Mouse (Mus musculus) right cerebral cortex, postnatal 10 days (tissue): Measurements from ENCODE around the gene BC025920.

Experiments used
- DNase-seq, 2 experiments: peaks; one replicate each; pipeline ENCODE4 v3.0.0; 2021; ENCODE audit warnings: low spot score in 2 of 2

BC025920 gene

DNA sequence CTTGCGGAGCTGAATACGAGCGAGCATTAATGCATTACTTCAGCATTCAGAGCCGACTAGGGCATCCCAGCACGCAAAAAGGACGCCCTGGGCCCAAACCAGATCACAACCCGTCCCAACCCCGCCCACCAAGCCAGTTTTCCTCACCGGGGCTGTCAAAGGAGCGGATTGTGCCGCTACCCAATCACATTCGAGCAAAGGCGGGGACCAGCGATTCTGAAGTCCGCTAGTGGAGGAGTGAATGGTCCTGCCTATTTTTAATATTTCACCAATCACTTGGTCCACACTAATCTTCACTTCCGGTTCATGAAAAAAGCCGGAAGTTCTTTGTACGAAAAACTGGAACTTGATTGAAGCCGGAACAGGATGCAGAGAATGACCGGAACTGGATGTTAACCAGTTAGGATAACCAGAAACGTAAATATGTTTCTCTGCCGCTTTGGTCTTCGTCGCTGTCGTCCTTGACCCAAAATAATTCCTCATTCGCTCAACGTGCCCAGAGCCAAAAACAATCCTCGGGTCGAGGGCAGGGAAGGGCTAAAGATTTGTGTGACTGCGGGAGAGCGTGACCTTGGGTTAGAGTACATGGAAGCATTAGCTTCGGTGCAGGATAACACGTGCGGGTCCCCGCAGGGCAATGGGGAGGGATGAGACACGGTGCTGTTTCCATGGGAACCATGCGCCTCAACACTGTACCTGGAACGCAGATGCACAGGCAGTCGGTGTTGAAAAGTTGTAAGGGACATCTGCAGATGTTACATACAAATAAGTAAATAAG lies at the start of gene BC025920:
TSS of gene BC025920 (plus strand) at position 297 of the 778 bp plus-strand sequence.
- DNase-seq = peak; percentile 97 to 98

DNA sequence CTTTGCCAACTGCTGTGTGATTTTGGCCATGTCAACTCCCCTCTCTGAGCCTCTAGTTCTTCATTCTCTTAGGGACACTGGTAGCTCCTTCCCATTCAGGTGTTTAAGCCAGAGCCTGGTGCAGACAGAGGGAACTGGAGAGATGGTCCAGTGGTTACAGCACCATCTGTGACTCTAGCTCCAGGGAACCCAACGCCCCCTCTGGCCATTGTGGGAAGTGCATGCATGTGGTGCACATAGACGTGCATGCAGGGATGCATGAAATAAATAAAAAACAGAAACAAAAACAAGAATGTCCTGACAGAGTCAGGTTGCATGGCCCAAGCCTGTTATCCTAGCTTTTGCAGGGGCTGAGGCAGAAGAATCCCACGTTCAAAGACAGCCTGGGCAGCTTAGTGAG lies 49.8 kb upstream of the BC025920 start:
- no peak for DNase-seq

DNA sequence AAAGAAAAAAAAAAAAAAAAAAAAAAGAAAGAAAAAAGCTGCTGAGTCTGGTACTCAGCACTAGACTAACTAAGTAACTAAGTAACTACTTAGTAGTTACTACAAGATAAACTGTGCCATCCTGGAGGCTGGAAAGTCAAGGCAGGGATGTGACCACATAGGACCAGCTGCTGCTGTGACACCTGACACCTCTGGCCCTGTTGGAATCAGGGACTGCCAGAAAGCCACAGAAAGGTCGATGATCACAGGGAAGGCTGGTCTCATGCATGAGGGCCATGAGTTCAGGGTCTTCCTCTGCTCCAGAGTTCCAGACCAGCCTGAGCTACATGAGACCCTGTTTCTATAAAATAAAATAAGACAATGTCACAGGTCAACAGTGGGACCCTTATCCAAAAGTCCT lies 48.6 kb upstream of the BC025920 start:
- DNase-seq = no peak

GRCm38 (mm10) chr10:81559163-81559626 lies 46.9 kb upstream of the BC025920 start, which contains the start of gene Aes:
Gene Aes, plus strand, starts transcription at chr10:81559488.
- peak; percentile 82 to 83 for DNase-seq

DNA sequence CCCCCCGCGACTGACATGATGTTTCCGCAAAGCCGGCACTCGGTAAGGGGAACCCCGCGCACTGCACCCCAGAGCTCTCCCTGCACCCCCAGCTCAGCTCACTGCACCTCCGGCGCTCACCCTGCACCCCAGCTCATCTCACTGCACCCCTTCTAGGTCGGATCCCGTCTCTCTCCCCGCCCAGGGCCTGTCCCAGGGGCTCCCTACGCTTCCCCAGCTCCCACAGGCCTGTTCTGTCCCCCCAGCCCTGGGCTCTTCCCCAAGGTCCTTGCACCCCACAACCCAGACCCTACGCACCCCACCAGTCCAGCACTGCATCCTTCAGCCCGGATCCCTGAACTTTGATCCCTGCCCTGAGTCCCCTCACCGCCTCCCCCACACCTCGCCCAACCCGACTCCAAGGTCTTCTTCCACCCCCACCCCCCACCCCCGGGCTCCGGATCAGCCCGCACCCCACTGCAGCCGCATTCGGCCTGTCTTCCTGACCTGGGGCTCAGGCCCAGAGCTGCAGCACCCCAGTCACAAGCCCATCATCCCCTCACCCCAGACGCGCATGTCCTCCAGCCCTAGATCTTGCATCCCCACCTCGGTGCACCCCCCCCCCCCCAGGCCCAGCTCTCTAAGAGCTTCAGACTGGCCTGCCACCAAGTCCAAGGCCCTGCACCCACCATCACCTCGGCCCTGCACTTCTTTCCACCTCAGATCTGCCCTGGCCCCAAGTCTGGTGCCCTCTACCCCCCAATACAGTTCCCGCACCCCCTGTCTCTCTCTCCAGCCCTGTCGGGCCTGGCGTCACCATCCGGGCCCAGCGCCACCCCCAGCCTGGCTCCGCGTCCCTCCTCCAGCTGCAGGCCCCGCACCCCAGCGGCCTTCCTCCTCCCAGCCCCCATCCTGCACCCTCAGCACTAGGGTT lies 46.2 kb upstream of the BC025920 start:
- DNase-seq = peak; percentile 80 to 83

- DNase-seq = peak in 1 of 2 experiments; percentile 59
Observed at GRCm38 (mm10) chr10:81560719-81561459, 45.2 kb upstream of the BC025920 start.

- DNase-seq = no peak
Observed at GRCm38 (mm10) chr10:81562411-81562810, 43.7 kb upstream of the BC025920 start.

DNA sequence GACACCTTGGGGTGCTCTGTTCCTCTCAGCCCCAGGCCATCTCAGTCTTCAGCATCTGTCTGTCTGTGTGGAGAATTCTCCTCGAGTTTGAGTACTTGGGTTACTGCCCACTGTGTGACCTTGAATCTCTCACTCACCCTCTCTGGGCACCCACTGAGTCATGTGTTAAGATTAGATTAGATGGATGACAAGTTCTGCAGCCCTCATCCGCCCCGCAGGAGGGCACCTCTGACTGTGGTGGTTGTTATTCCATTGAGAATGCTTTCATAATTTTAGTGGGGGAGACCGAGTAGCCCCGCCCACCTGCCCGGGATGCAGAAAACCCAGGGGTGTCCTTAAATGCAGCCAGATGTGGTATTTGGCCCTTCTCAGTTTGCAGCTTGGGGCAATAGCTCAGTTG lies 42.6 kb upstream of the BC025920 start:
- DNase-seq = no peak

GRCm38 (mm10) chr10:81564216-81564615 lies 41.9 kb upstream of the BC025920 start:
- no peak for DNase-seq

DNA sequence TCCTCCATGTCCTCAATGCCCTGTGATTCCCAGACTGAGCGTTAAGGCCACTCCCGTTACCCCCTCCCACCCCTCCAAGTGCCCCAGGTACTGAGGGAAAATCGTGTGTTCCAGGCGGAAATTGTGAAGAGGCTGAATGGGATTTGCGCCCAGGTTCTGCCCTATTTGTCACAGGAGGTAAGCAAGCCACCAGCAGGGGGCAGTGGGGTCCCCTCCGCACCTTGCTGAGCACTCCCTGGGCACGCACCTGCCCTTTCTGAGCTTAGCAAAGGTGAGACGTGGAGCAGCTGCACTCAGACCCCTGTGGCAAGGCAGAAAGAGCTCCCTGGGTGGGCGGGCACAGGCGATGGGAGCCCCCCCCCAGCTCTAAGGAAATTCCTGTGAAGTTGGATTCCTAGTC lies 41.3 kb upstream of the BC025920 start:
- DNase-seq = peak in 1 of 2 experiments; percentile 64

DNA sequence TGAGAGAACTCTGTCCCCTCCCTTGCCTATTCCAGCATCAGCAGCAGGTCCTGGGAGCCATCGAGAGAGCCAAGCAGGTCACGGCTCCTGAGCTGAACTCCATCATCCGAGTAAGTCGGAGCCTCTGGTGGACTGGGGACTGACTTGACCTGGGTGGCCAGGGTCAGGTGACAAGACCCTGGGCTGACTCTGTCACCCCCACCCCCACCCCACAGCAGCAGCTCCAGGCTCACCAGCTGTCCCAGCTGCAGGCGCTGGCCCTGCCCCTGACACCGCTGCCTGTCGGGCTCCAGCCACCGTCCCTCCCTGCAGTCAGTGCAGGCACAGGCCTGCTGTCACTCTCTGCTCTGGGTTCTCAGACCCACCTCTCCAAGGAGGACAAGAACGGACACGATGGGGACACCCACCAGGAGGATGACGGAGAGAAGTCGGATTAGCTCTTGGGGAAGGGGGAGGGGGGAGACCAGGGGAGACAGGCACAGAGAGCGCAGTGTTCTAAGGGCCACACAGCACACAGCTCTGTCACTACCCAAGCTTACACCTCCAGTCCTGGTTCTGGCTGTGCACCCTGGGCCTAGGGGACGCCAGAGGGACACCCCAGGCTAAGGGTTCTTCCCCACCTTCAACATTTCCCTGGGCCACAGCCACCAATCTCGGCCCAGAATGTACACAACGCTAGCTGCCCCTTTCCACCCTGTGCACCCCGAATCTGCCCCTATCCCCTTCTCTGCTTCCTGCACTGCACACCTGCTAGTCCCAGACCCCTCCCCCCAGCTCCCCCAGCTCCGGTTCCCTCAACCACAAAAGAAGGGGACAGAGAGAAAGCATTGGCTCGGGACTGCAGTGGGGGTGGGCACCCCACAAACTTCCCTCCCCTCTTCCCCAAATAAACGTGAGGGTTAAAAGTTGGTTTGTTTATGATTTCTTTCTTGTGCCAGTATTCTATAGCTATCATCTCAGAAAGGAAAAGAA lies 40.5 kb upstream of the BC025920 start:
- DNase-seq = no peak

- DNase-seq = no peak
Observed at GRCm38 (mm10) chr10:81568381-81569191, 37.5 kb upstream of the BC025920 start.

DNA sequence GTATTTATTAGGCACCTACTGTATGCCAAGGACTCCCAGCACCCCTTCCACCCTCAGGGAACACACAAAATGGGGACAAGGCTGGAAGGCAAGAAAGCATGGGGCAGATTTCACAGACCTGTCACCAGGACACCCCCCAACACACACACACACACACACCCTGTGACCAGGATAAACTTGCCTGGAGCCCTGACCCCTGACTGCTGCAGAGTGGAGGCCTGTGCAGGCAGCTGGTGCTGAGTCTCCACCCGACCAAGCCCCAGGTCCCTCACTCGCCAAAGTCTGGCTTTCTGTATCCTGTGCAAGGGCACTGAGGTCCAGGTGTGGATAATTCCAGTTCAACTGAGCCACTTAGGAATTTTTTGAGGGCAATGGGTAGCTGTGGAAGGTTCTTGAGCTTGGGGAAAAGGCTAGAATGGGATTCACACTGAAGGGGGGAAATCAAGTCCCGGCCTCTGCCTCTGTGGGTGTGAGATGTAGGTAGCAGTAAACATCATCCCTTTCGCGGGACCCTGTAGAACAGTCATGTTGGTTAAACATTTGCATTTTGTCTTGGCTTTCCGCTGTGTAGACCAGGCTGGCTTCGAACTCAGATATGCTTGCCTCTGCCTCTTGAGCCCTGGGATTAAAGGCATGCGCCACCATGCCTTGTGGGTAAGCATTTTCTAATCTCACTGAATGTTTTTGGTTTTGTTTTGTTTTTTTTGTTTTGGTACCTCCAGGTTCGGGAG lies 36.4 kb upstream of the BC025920 start:
- no peak for DNase-seq

GRCm38 (mm10) chr10:81570238-81570800 lies 35.8 kb upstream of the BC025920 start:
- no peak for DNase-seq

DNA sequence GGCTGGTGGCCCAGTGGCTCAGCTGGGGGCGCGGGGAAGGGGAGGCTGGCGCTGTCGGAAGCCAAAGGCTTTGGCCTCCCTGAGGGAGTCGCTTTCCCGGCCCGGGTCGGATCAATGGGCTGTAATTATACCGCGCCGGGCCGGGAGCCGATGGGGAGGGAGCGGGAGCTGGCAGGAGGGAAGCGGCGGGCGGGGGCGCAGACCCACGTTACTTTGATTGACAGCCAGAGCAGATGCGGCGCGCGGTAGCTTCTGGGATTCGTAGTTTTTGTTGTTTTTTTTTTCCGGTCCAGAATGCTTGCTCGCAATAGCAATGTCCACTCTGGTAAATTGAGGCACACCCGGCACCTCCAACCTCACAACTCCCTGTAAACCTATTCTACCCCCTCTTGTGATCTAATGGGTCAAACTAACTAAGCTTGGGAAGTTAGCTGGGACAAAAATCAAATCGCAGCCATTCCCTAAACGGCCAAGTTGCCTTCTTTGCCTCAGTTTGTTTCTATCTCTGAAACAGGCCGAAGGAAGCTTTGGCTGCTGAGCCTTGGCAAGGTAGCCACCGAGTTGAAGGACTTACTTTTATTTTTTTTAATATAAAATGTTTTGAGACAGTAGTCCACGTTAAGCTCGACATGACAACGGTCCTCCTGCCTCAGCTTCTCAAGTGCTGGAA lies 35.1 kb upstream of the BC025920 start:
- peak; percentile 98 for DNase-seq

- peak; percentile 100 for DNase-seq
Observed at GRCm38 (mm10) chr10:81571501-81571876, 34.6 kb upstream of the BC025920 start.

DNA sequence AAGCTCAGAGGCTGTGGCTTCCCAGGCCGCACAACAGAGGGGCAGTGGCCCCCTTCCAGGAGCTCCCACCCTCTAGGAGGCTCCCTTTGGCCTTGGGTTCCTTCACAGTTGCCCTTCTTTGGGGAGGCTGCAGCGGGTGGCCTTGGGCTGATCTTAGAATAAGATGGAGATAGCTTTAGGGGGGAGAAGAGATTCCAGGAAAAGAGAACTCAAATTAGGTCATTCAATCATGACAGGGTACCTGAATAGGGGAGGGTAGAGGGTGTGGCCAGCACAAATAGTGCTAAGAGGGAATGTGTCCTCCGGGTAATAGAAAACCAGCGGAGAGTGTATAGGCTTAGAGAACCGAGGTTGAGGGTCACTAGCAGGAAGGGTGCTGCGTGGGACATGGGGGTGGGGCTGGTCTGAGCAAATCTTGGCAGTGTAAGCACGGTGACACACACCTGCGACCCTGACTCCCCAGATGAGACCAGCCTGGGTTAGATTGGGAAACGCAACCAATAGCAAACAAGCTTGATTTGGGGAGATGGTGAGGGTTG lies 33.9 kb upstream of the BC025920 start:
- no peak for DNase-seq

DNA sequence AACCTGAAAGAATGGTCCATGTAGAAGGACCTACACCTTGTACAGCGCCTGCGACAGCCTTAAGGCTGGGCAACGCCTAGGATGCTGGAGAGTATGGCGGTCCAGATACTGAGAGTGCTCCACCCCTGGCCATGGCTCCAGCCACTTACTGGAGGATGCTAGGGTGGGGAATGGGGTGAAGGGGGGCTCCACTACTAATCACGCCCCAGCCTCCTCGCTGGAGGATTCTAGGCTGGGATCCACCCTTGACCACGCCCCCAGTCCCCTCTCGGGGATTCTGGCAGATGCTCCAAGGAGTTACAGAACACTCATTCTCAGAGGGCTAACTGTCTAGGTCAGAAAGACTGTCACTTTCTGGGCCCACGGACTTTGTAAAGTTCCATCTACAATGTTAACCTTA lies 33.1 kb upstream of the BC025920 start:
- no peak for DNase-seq
